16 mouse cellular contexts compared by ENCODE assay signal in genomic region chr11:97733689-97734088, GRCm38 (mm10). TPM values are rescaled to one million over a fixed set of nuclear protein-coding genes. Genes with fewer than 3 reads are reported as not detected.
A peak's percentile ranks its signal among the peaks of the same experiment; 100 is the strongest.
DNase-seq lines count a peak whose midpoint lies in the region; ATAC-seq and TF ChIP-seq lines count a peak whose summit lies in the region.
"Had no signal": no experiment of that assay in that cellular context is flagged by ENCODE, and none has a peak within 500 bp of the region (broad histone marks: within the 10 kb centered on the region; RNA-seq: fewer than 3 reads in every experiment).

No protein-coding gene starts in this region.

- H3K36me3 ChIP-seq in lung, embryonic 16.5 days (ENCODE audit: control insufficient read depth, insufficient read depth, low read length): peaks cover 8% of the 10 kb centered on the region
- peaks cover 26% of the 10 kb centered on the region for H3K36me3 ChIP-seq in embryonic facial prominence, embryonic 12.5 days
- H3K36me3 ChIP-seq in forebrain, embryonic 11.5 days (ENCODE audit: control insufficient read depth, insufficient read depth, low read length): no peaks in the 10 kb centered on the region; the same call in 1 of the 2 replicates

- H3K9ac ChIP-seq in lung, embryonic 16.5 days (ENCODE audit: low read length): no peak overlapping the region
- no peak overlapping the region for H3K9ac ChIP-seq in embryonic facial prominence, embryonic 12.5 days
- no peak overlapping the region for H3K9ac ChIP-seq in forebrain, embryonic 11.5 days (ENCODE audit: low read length)
- H3K9ac ChIP-seq: forebrain, embryonic 13.5 days had no signal

- no peaks in the 10 kb centered on the region for H3K27me3 ChIP-seq in lung, embryonic 16.5 days (ENCODE audit: control insufficient read depth, insufficient read depth, low read depth, low read length)
- H3K27me3 ChIP-seq in embryonic facial prominence, embryonic 12.5 days: no peaks in the 10 kb centered on the region
- no peaks in the 10 kb centered on the region for H3K27me3 ChIP-seq in forebrain, embryonic 11.5 days (ENCODE audit: control insufficient read depth, insufficient read depth, low read length)
- H3K27me3 ChIP-seq: CH12.LX; forebrain, embryonic 13.5 days had no signal

- ATAC-seq in lung, embryonic 16.5 days (ENCODE audit: low read depth): peak; percentile 64
- ATAC-seq in embryonic facial prominence, embryonic 12.5 days (ENCODE audit: insufficient number of reproducible peaks, insufficient read depth, low FRiP score, low TSS enrichment): no peak
- ATAC-seq in forebrain, embryonic 11.5 days (replicated peaks; ENCODE audit: low FRiP score): no peak
- ATAC-seq: activated CD4-positive, CD25-positive, alpha-beta regulatory T cell, adult 4 months; forebrain, embryonic 13.5 days; intestine, embryonic 16.5 days had no signal

- no peak for DNase-seq in lung, adult 2 months
- peak; percentile 59 for DNase-seq in embryo, embryonic 11 days
- DNase-seq in mesoderm, embryonic 11.5 days (ENCODE audit: low read depth, low spot score): peak; percentile 55
- DNase-seq in forebrain, embryonic 11.5 days (ENCODE audit: low spot score): no peak
- DNase-seq in cerebellum, postnatal 36 days: no peak
- DNase-seq: cerebellum, adult 18-20 months; heart, postnatal 4 days; kidney, postnatal 36 days; lung, postnatal 4 days had no signal

- H3K27ac ChIP-seq in lung, embryonic 16.5 days (ENCODE audit: low read length): peak overlapping the region; percentile 45; the same call in 1 of the 2 replicates
- peak overlapping the region; percentile 32; the same call in 1 of the 2 replicates for H3K27ac ChIP-seq in embryonic facial prominence, embryonic 12.5 days
- no peak overlapping the region for H3K27ac ChIP-seq in forebrain, embryonic 11.5 days (ENCODE audit: low read depth, low read length)
- H3K27ac ChIP-seq: forebrain, embryonic 13.5 days had no signal

- H3K4me1 ChIP-seq in lung, embryonic 16.5 days (replicated peaks; ENCODE audit: control insufficient read depth, insufficient read depth, low read length): no peaks in the 10 kb centered on the region
- H3K4me1 ChIP-seq in lung, adult 2 months (ENCODE audit: control insufficient read depth, insufficient read depth, low read length): peaks cover 5% of the 10 kb centered on the region; the same call in 1 of the 2 replicates
- peaks cover 25% of the 10 kb centered on the region for H3K4me1 ChIP-seq in embryonic facial prominence, embryonic 12.5 days
- 0 out of 2 replicates have a peak, but pooled peaks cover 2% of the 10 kb centered on the region for H3K4me1 ChIP-seq in forebrain, embryonic 11.5 days (replicated peaks; ENCODE audit: control insufficient read depth, insufficient read depth, low read length)

- 45% methylated on average over 10 of the region's 10 CpGs for WGBS in lung, embryonic 16.5 days
- WGBS in lung, adult 2 months: 38% methylated on average over 10 of the region's 10 CpGs
- 11% methylated on average over 10 of the region's 10 CpGs for WGBS in embryonic facial prominence, embryonic 12.5 days
- WGBS in forebrain, embryonic 11.5 days: 40% methylated on average over 10 of the region's 10 CpGs

- TF ChIP-seq CTCF in lung, adult 2 months (IDR thresholded peaks at IDR 0.05; ENCODE audit: insufficient read depth, low read length): no peak

- TF ChIP-seq POLR2A in lung, adult 2 months (IDR thresholded peaks at IDR 0.05; ENCODE audit: borderline replicate concordance, extremely low read depth, low read depth, low read length): no peak

- H3K4me3 ChIP-seq in lung, embryonic 16.5 days (ENCODE audit: low read length): no peak overlapping the region
- no peak overlapping the region for H3K4me3 ChIP-seq in lung, adult 2 months (replicated peaks; ENCODE audit: extremely low read depth, low read depth, low read length)
- no peak overlapping the region for H3K4me3 ChIP-seq in embryonic facial prominence, embryonic 12.5 days
- no peak overlapping the region for H3K4me3 ChIP-seq in forebrain, embryonic 11.5 days (ENCODE audit: low read depth, low read length)
- H3K4me3 ChIP-seq: forebrain, embryonic 13.5 days had no signal

- no peak overlapping the region for H3K4me2 ChIP-seq in lung, embryonic 16.5 days (ENCODE audit: low read depth, low read length)
- H3K4me2 ChIP-seq in embryonic facial prominence, embryonic 12.5 days (replicated peaks): peak overlapping the region; percentile 26; the same call in 1 of the 2 replicates
- no peak overlapping the region for H3K4me2 ChIP-seq in forebrain, embryonic 11.5 days (ENCODE audit: low read depth, low read length, severe bottlenecking)
- H3K4me2 ChIP-seq: forebrain, embryonic 13.5 days had no signal

- no peaks in the 10 kb centered on the region for H3K9me3 ChIP-seq in lung, embryonic 16.5 days (ENCODE audit: control insufficient read depth, low read length)
- no peaks in the 10 kb centered on the region for H3K9me3 ChIP-seq in embryonic facial prominence, embryonic 12.5 days
- no peaks in the 10 kb centered on the region for H3K9me3 ChIP-seq in forebrain, embryonic 11.5 days (ENCODE audit: control insufficient read depth, low read length)
- H3K9me3 ChIP-seq: forebrain, embryonic 13.5 days had no signal

RNA-seq across cellular contexts. Expression of gene Pip4k2b, which starts 10.8 kb away (rescaled TPM):
- 1.3 and 2.2 TPM in 2 replicates for polyA plus RNA-seq in lung, embryonic 16.5 days (2015; fragmentation: Nextera tagmentation; extraction: Ambion mirVana)
- polyA plus RNA-seq in lung, adult 2 months (2012; rRNA removed): 11.9 and 14.6 TPM in 2 replicates
- 2.6 and 3.0 TPM in 2 replicates for polyA plus RNA-seq in embryonic facial prominence, embryonic 12.5 days (2016; fragmentation: Nextera tagmentation; extraction: Ambion mirVana)
- polyA plus RNA-seq in forebrain, embryonic 11.5 days (2014; fragmentation: Nextera tagmentation; extraction: Ambion mirVana): 1.8 and 1.9 TPM in 2 replicates

RNA-seq across cellular contexts. Expression of gene Psmb3, which starts 30.5 kb away (rescaled TPM):
- 430 and 457 TPM in 2 replicates for polyA plus RNA-seq in lung, embryonic 16.5 days (2015; fragmentation: Nextera tagmentation; extraction: Ambion mirVana)
- polyA plus RNA-seq in lung, adult 2 months (2012; rRNA removed): 214 and 264 TPM in 2 replicates
- 447 and 479 TPM in 2 replicates for polyA plus RNA-seq in embryonic facial prominence, embryonic 12.5 days (2016; fragmentation: Nextera tagmentation; extraction: Ambion mirVana)
- polyA plus RNA-seq in forebrain, embryonic 11.5 days (2014; fragmentation: Nextera tagmentation; extraction: Ambion mirVana): 463 and 510 TPM in 2 replicates

RNA-seq across cellular contexts. Expression of gene Cwc25, which starts 32.7 kb away (rescaled TPM):
- polyA plus RNA-seq in lung, embryonic 16.5 days (2015; fragmentation: Nextera tagmentation; extraction: Ambion mirVana): 16.1 and 18.5 TPM in 2 replicates
- polyA plus RNA-seq in lung, adult 2 months (2012; rRNA removed): 7.0 and 11.6 TPM in 2 replicates
- polyA plus RNA-seq in embryonic facial prominence, embryonic 12.5 days (2016; fragmentation: Nextera tagmentation; extraction: Ambion mirVana): 23.1 and 24.8 TPM in 2 replicates
- 16.3 and 19.5 TPM in 2 replicates for polyA plus RNA-seq in forebrain, embryonic 11.5 days (2014; fragmentation: Nextera tagmentation; extraction: Ambion mirVana)

RNA-seq across cellular contexts. Expression of gene Pcgf2, which starts 33.4 kb away (rescaled TPM):
- polyA plus RNA-seq in lung, embryonic 16.5 days (2015; fragmentation: Nextera tagmentation; extraction: Ambion mirVana): 16.2 and 16.5 TPM in 2 replicates
- 65.9 and 81.9 TPM in 2 replicates for polyA plus RNA-seq in lung, adult 2 months (2012; rRNA removed)
- polyA plus RNA-seq in embryonic facial prominence, embryonic 12.5 days (2016; fragmentation: Nextera tagmentation; extraction: Ambion mirVana): 20.6 and 21.6 TPM in 2 replicates
- polyA plus RNA-seq in forebrain, embryonic 11.5 days (2014; fragmentation: Nextera tagmentation; extraction: Ambion mirVana): 24.2 and 25.9 TPM in 2 replicates

RNA-seq across cellular contexts. Expression of gene 1700001P01Rik, which starts 42.0 kb away (rescaled TPM):
- polyA plus RNA-seq in lung, embryonic 16.5 days (2015; fragmentation: Nextera tagmentation; extraction: Ambion mirVana): 0.35 TPM in 1 of 2 replicates, not detected in the other
- polyA plus RNA-seq in lung, adult 2 months (2012; rRNA removed): 0.22 TPM in 1 of 2 replicates, not detected in the other
- 0.39 TPM in 1 of 2 replicates, not detected in the other for polyA plus RNA-seq in embryonic facial prominence, embryonic 12.5 days (2016; fragmentation: Nextera tagmentation; extraction: Ambion mirVana)
- 0.44 TPM in 1 of 2 replicates, not detected in the other for polyA plus RNA-seq in forebrain, embryonic 11.5 days (2014; fragmentation: Nextera tagmentation; extraction: Ambion mirVana)
- polyA plus RNA-seq: intestine, embryonic 16.5 days; thymus, postnatal 0 days had no signal

Comparison
In these comparisons a context has a peak if more than half of its experiments do, and no peak if none do; other contexts are left out.
1. DNase-seq: peak in embryo, embryonic 11 days (single experiment) and mesoderm, embryonic 11.5 days (single experiment); none in lung, adult 2 months (single experiment), forebrain, embryonic 11.5 days (single experiment) and cerebellum, postnatal 36 days (0 of 2).